Mouse (Mus musculus) heart, adult 9 months (tissue): ENCODE measurements at regions not wholly inside any gene's neighbourhood (a gene's known extent, or its start where the extent isn't known, plus 50 kb on each side); places are given as distances from the start of the nearest gene placed in this dataset.

ENCODE experiments used
- DNase-seq, 2 experiments: peaks; one replicate each; pipeline ENCODE4 v3.0.0; 2022; ENCODE audit warnings: low spot score in 2 of 2

- no peak for DNase-seq
Measured at GRCm38 (mm10) chr6:93041041-93041440, 97.7 kb upstream of the Adamts9 start.

DNA sequence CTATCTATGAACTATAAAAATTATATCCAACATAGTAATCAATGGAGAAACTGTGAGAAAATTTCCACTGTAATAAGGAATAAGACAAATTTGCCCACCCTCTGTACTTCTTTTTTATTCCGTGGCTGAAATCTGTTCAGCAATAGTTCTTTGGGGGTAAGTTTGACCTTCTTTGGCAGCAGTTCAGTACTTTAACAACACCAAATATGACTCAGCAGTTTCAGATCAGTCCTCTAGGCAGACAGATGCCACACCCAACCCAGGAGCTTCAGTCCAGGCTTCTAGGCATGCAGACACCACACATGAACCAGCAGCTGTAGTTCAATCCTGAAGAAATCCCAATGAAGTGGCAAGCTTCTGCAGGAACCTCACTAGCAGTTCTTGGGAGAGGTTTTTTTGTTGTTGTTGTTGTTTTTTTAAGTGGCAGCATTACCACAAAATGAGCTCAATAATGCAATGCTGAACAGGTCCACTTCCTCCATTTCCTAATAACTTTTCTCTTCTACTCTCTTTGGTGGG is 88.6 kb upstream of the Adamts9 start:
- no peak for DNase-seq

DNA sequence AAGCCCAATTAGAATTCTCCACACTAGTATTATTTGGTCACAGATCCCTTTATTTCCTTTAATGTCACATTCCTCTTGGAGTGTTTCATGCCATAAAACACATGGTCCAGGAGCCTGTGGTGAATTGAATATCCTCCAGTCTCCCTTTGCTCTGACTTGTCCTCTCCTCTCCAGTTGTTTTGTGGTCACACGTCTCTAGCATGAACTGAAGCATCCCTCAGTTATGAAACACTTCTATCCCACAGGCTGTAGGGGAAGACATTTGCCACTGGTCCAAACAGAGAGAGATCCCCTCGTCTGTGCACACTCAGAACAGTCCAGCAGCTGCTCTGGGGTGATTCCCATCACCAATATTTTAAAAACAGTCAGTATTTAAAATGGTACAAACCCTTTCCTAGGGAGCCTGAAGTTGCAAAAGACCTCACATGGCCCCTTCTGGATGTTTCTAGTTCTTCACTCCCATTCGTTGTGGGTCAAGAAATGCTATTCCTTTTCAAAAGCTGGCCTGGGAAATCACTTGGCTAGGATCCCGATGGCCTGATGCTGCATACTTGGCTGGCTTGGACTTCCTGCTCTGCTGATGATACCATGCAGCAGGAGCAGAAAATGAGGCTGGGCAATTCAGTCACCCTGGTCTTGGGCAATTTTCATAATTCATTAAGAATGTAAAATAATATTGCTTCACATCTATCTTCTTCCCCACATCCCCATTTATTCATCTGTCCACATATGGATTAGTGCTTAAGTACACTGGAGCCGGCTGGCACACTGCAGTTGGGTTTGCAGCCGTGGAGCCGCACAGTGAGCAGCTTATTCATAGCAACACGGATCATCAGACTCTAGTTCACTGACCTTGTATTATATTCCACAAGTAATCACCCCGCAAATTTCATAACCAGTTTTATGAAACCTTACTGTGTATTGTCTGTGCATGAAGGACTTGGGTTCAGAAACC is 83.1 kb upstream of the Adamts9 start:
- peak; percentile 71 to 79 for DNase-seq

GRCm38 (mm10) chr6:93014534-93014933 is 71.2 kb upstream of the Adamts9 start:
- DNase-seq, result no peak

DNA sequence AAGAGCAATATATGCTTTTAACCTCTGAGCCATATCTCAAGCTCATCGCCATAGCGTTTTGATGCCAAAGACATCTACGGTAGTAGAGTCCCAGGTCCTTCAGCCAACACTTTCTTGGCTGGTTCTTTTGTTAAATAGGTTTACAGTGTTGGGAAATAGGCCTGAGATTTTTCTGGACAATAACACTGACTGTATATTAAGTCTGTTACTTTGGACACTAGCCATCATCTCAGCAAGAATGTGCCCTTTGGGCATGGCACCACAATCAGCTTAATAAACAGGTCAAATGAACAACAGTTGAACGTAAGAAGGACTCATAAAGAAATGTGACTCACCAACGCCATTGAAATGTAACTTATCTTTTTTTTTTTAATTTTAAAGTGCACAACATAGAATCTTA is 68.6 kb upstream of the Adamts9 start:
- no peak for DNase-seq

GRCm38 (mm10) chr6:93004587-93005240 is 61.4 kb upstream of the Adamts9 start:
- DNase-seq, result peak; percentile 21 to 38

- DNase-seq, result no peak
Measured at GRCm38 (mm10) chr6:93003812-93004211, 60.5 kb upstream of the Adamts9 start.

- no peak for DNase-seq
Measured at GRCm38 (mm10) chr6:92993647-92994046, 50.4 kb upstream of the Adamts9 start.
